Mouse (Mus musculus) MEL (cell line): ENCODE data around the gene Dnajc22. TPM values are rescaled to one million over a fixed set of nuclear protein-coding genes. Genes with fewer than 3 reads are reported as not detected.

Experiments used
- DNase-seq: peaks from one replicate; pipeline ENCODE4 v3.0.0; 2011; ENCODE audit warnings: low read depth, low spot score
- H3K27ac ChIP-seq: 2 replicates; pipeline ENCODE4 v1.5.1; 2012; ENCODE audit warnings: low read depth, mild to moderate bottlenecking, control low read depth, low read length, moderate library complexity; ENCODE audit not compliant: control insufficient read depth
- H3K27me3 ChIP-seq, 2 experiments: fragments of 150-350 bp in 1 of 2; sonication (generic) in 1 of 2; 2 replicates each; pipeline ENCODE4 v1.6.1; 2012; ENCODE audit warnings: low read length in 2 of 2, mild to moderate bottlenecking in 2 of 2, improper control_type of control experiment in 1 of 2, moderate library complexity in 1 of 2; ENCODE audit not compliant: insufficient read depth in 2 of 2, control insufficient read depth in 1 of 2
- H3K36me3 ChIP-seq, 2 experiments: 2 replicates each; pipeline ENCODE4 v1.6.1; 2012 to 2014; ENCODE audit warnings: low read length in 2 of 2, improper control_type of control experiment in 1 of 2, inconsistent platforms in 1 of 2, mild to moderate bottlenecking in 1 of 2; ENCODE audit not compliant: insufficient read depth in 2 of 2, control insufficient read depth in 1 of 2
- H3K4me1 ChIP-seq, 2 experiments: fragments of 150-350 bp in 1 of 2; sonication (generic) in 1 of 2; 2 replicates each; pipeline ENCODE4 v1.6.1; 2012; ENCODE audit warnings: low read length in 2 of 2, improper control_type of control experiment in 1 of 2, mild to moderate bottlenecking in 1 of 2; ENCODE audit not compliant: insufficient read depth in 2 of 2, control insufficient read depth in 1 of 2
- H3K4me3 ChIP-seq, 2 experiments: fragments of 150-350 bp in 1 of 2; sonication (generic) in 1 of 2; 2 replicates each; pipeline ENCODE4 v1.5.1; 2012; ENCODE audit warnings: low read depth in 2 of 2, low read length in 2 of 2, mild to moderate bottlenecking in 2 of 2, moderate library complexity in 2 of 2, control low read depth in 1 of 2, improper control_type of control experiment in 1 of 2; ENCODE audit not compliant: control insufficient read depth in 1 of 2, insufficient read depth in 1 of 2
- H3K79me2 ChIP-seq: 2 replicates; pipeline ENCODE4 v1.6.1; 2012; ENCODE audit warnings: mild to moderate bottlenecking, low read length, moderate library complexity; ENCODE audit not compliant: control insufficient read depth, poor library complexity, insufficient read depth
- H3K9ac ChIP-seq: 2 replicates; pipeline ENCODE4 v1.6.1; 2012; ENCODE audit warnings: low read depth, mild to moderate bottlenecking, control low read depth, low read length, moderate library complexity; ENCODE audit not compliant: control insufficient read depth, poor library complexity, severe bottlenecking
- H3K9me3 ChIP-seq: fragments of 150-350 bp; sonication (generic); replicated peaks from 2 replicates; pipeline ENCODE4 v1.6.1; 2012; ENCODE audit warnings: mild to moderate bottlenecking, low read length, improper control_type of control experiment, moderate library complexity; ENCODE audit not compliant: insufficient read depth
- ETS1 ChIP-seq: IDR thresholded peaks from 2 replicates; pipeline ENCODE4 v1.6.1; 2012; ENCODE audit warnings: low read depth, mild to moderate bottlenecking, inconsistent platforms, low read length, improper control_type of control experiment, moderate library complexity
- MAX ChIP-seq: IDR thresholded peaks from 2 replicates; pipeline ENCODE4 v1.6.1; 2011; ENCODE audit warnings: low read length, improper control_type of control experiment
- USF1 ChIP-seq: IDR thresholded peaks from 2 replicates; pipeline ENCODE4 v1.6.1; 2014; ENCODE audit warnings: low read depth, mild to moderate bottlenecking, inconsistent platforms, low read length, improper control_type of control experiment, moderate library complexity
- ZMIZ1 ChIP-seq: IDR thresholded peaks from 2 replicates; pipeline ENCODE4 v1.6.1; 2012; ENCODE audit warnings: low read depth, mild to moderate bottlenecking, inconsistent platforms, low read length, improper control_type of control experiment, moderate library complexity
- polyA plus RNA-seq, 2 experiments: library from polyadenylated mRNA; stranded (reverse) in 1 of 2; unstranded in 1 of 2; fragments of >175 nt in 1 of 2; fragments of >200 nt in 1 of 2; gene quantifications; 2 replicates each; pipeline versions ENCODE4 v1.2.1 to v1.2.4; 2012; ENCODE audit warnings: low replicate concordance in 2 of 2, low read depth in 1 of 2; ENCODE audit not compliant: insufficient read length in 2 of 2, insufficient read depth in 1 of 2, missing spikeins in 1 of 2
- total RNA-seq: library from RNA; depleted of rRNA; stranded (reverse); fragments of 300-350 nt; gene quantifications from 2 replicates; pipeline ENCODE4 v1.2.3, GENCODE M21; 2012; rRNA removed

Dnajc22 gene
- total and polyA plus RNA-seq, 3 experiments, result 3.2 to 5.3 TPM; not detected in 1

GRCm38 (mm10) chr15:99153466-99153865 is 60.5 kb downstream of the Dnajc22 start:
- Histone ChIP-seq H3K27me3 (no peaks in the 10 kb centered on the region; a peak in 1 of 4 replicates), H3K36me3 (peaks cover 0 to 2% of the 10 kb centered on the region in 2 experiments; a peak in 1 of 4 replicates), H3K4me1 (no peaks in the 10 kb centered on the region), H3K4me3 (no peak overlapping the region), H3K9ac (no peak overlapping the region), H3K9me3 (0 out of 2 replicates have a peak, but pooled peaks cover 2% of the 10 kb centered on the region), H3K27ac (no peak overlapping the region), H3K79me2 (no peaks in the 10 kb centered on the region)
- TF ChIP-seq USF1 (no peak), MAX (no peak), ETS1 (no peak), ZMIZ1 (no peak)
- no peak for DNase-seq

Other genes starting within 250 kb of the Dnajc22 start
- gene Kmt2d, start 222.0 kb upstream of the Dnajc22 start, total RNA-seq, result 12.5 and 15.4 TPM in 2 replicates
- 10 to 100 TPM; 42.0 to 47.7 TPM for gene Kmt2d, start 222.0 kb upstream of the Dnajc22 start, polyA plus RNA-seq
- 9.4 and 10.1 TPM in 2 replicates for gene Rhebl1, start 198.6 kb upstream of the Dnajc22 start, total RNA-seq
- 10 to 100 TPM in 1 of 2 experiments, not detected in 1; 16.6 TPM for gene Rhebl1, start 198.6 kb upstream of the Dnajc22 start, polyA plus RNA-seq
- 0.12 TPM in 1 of 2 replicates, not detected in the other for gene Dhh, start 194.6 kb upstream of the Dnajc22 start, total RNA-seq
- not detected for gene Dhh, start 194.6 kb upstream of the Dnajc22 start, polyA plus RNA-seq
- 7.0 and 13.5 TPM in 2 replicates for gene Lmbr1l, start 174.9 kb upstream of the Dnajc22 start, total RNA-seq
- gene Lmbr1l, start 174.9 kb upstream of the Dnajc22 start, polyA plus RNA-seq, result 10 to 100 TPM in 1 of 2 experiments, not detected in 1; 17.3 TPM
- gene Tuba1b, start 158.6 kb upstream of the Dnajc22 start, total RNA-seq, result 1,577 and 1,672 TPM in 2 replicates
- gene Tuba1b, start 158.6 kb upstream of the Dnajc22 start, polyA plus RNA-seq, result 1,000 to 10,000 TPM in 1 of 2 experiments, not detected in 1; 1,861 TPM
- not detected in 2 replicates for gene Gm49450, start 139.6 kb upstream of the Dnajc22 start, total RNA-seq
- not detected for gene Gm49450, start 139.6 kb upstream of the Dnajc22 start, polyA plus RNA-seq
- gene Tuba1a, start 139.5 kb upstream of the Dnajc22 start, total RNA-seq, result 112 and 133 TPM in 2 replicates
- 10 to 100 TPM in 1 of 2 experiments, not detected in 1; 83.6 TPM for gene Tuba1a, start 139.5 kb upstream of the Dnajc22 start, polyA plus RNA-seq
- gene Tuba1c, start 63.3 kb upstream of the Dnajc22 start, total RNA-seq, result 163 and 201 TPM in 2 replicates
- gene Tuba1c, start 63.3 kb upstream of the Dnajc22 start, polyA plus RNA-seq, result 100 to 1,000 TPM in 1 of 2 experiments, not detected in 1; 129 TPM
- gene Prph, start 38.0 kb upstream of the Dnajc22 start, total RNA-seq, result not detected in 2 replicates
- gene Prph, start 38.0 kb upstream of the Dnajc22 start, polyA plus RNA-seq, result not detected
- gene Troap, start 18.6 kb upstream of the Dnajc22 start, total RNA-seq, result 24.3 and 25.8 TPM in 2 replicates
- gene Troap, start 18.6 kb upstream of the Dnajc22 start, polyA plus RNA-seq, result 10 to 100 TPM in 1 of 2 experiments, not detected in 1; 70.2 TPM
- gene C1ql4, start 5.4 kb upstream of the Dnajc22 start, total RNA-seq, result 0.15 TPM in 1 of 2 replicates, not detected in the other
- gene C1ql4, start 5.4 kb upstream of the Dnajc22 start, polyA plus RNA-seq, result under 1 TPM in 1 of 2 experiments, not detected in 1; 0.08 TPM
- 8.2 and 12.0 TPM in 2 replicates for gene Spats2, start 32.7 kb downstream of the Dnajc22 start, total RNA-seq
- gene Spats2, start 32.7 kb downstream of the Dnajc22 start, polyA plus RNA-seq, result 10 to 100 TPM in 1 of 2 experiments, not detected in 1; 24.5 TPM
- 0.15 and 0.16 TPM in 2 replicates for gene Kcnh3, start 131.7 kb downstream of the Dnajc22 start, total RNA-seq
- gene Kcnh3, start 131.7 kb downstream of the Dnajc22 start, polyA plus RNA-seq, result 1 to 10 TPM in 1 of 2 experiments, not detected in 1; 1.3 TPM
- 113 and 131 TPM in 2 replicates for gene Mcrs1, start 158.8 kb downstream of the Dnajc22 start, total RNA-seq
- gene Mcrs1, start 158.8 kb downstream of the Dnajc22 start, polyA plus RNA-seq, result 100 to 1,000 TPM in 1 of 2 experiments, not detected in 1; 124 TPM
- 21.6 and 24.7 TPM in 2 replicates for gene Prpf40b, start 201.9 kb downstream of the Dnajc22 start, total RNA-seq
- gene Prpf40b, start 201.9 kb downstream of the Dnajc22 start, polyA plus RNA-seq, result 10 to 100 TPM in 1 of 2 experiments, not detected in 1; 46.4 TPM
- not detected in 2 replicates for gene Fam186b, start 202.7 kb downstream of the Dnajc22 start, total RNA-seq
- gene Fam186b, start 202.7 kb downstream of the Dnajc22 start, polyA plus RNA-seq, result under 1 TPM in 1 of 2 experiments, not detected in 1; 0.11 TPM